Mouse (Mus musculus): Measurements from ENCODE around the gene Popdc3.
A peak's percentile ranks its signal among the peaks of the same experiment; 100 is the strongest.
"Not testable (repeated sequence)": the region's sequence is repeated elsewhere in the genome, so short reads cannot be mapped to it uniquely, and the experiment has no call there.

Gene Popdc3

GRCm38 (mm10) chr10:45193330-45194310 is 15.7 kb downstream of the Popdc3 start:
- no peak for DNase-seq (ENCODE audit: extremely low spot score, low read depth, low spot score)

GRCm38 (mm10) chr10:45194531-45194930 is 16.6 kb downstream of the Popdc3 start:
- DNase-seq (ENCODE audit: extremely low spot score, low read depth, low spot score) = no peak

GRCm38 (mm10) chr10:45204582-45204981 is 26.7 kb downstream of the Popdc3 start:
- DNase-seq (ENCODE audit: extremely low spot score, low read depth, low spot score) = no peak

- no peak for DNase-seq (ENCODE audit: extremely low spot score, low read depth, low spot score)
Observed at GRCm38 (mm10) chr10:45210201-45210600, 32.3 kb downstream of the Popdc3 start.

- no peak for DNase-seq (ENCODE audit: extremely low spot score, low read depth, low spot score)
Observed at GRCm38 (mm10) chr10:45216676-45217075, 38.8 kb downstream of the Popdc3 start.

GRCm38 (mm10) chr10:45229954-45230353 is 52.1 kb downstream of the Popdc3 start:
- peak; percentile 68 for DNase-seq (ENCODE audit: extremely low spot score, low read depth, low spot score)

GRCm38 (mm10) chr10:45233351-45233750 is 55.5 kb downstream of the Popdc3 start:
- DNase-seq (ENCODE audit: extremely low spot score, low read depth, low spot score) = no peak

GRCm38 (mm10) chr10:45236304-45236703 is 58.4 kb downstream of the Popdc3 start:
- DNase-seq (ENCODE audit: extremely low spot score, low read depth, low spot score) = no peak

- DNase-seq (ENCODE audit: extremely low spot score, low read depth, low spot score) = no peak
Observed at GRCm38 (mm10) chr10:45237492-45237891, 59.6 kb downstream of the Popdc3 start.

- DNase-seq (ENCODE audit: extremely low spot score, low read depth, low spot score) = no peak
Observed at GRCm38 (mm10) chr10:45260477-45260876, 82.6 kb downstream of the Popdc3 start.

- no peak for DNase-seq (ENCODE audit: extremely low spot score, low read depth, low spot score)
Observed at GRCm38 (mm10) chr10:45262126-45262525, 84.2 kb downstream of the Popdc3 start.

- no peak for DNase-seq (ENCODE audit: extremely low spot score, low read depth, low spot score)
Observed at GRCm38 (mm10) chr10:45276499-45276898, 98.6 kb downstream of the Popdc3 start.

- DNase-seq (ENCODE audit: extremely low spot score, low read depth, low spot score) = no peak
Observed at GRCm38 (mm10) chr10:45276995-45277394, 99.1 kb downstream of the Popdc3 start.

GRCm38 (mm10) chr10:45285651-45286050 is 107.8 kb downstream of the Popdc3 start:
- no peak for DNase-seq (ENCODE audit: extremely low spot score, low read depth, low spot score)

GRCm38 (mm10) chr10:45288351-45288750 is 110.5 kb downstream of the Popdc3 start:
- no peak for DNase-seq (ENCODE audit: extremely low spot score, low read depth, low spot score)

GRCm38 (mm10) chr10:45289218-45290105 is 111.6 kb downstream of the Popdc3 start:
- no peak for DNase-seq (ENCODE audit: extremely low spot score, low read depth, low spot score)

- DNase-seq (ENCODE audit: extremely low spot score, low read depth, low spot score) = no peak
Observed at GRCm38 (mm10) chr10:45290618-45291017, 112.7 kb downstream of the Popdc3 start.

GRCm38 (mm10) chr10:45292159-45292558 is 114.3 kb downstream of the Popdc3 start:
- not testable (repeated sequence) for DNase-seq (ENCODE audit: extremely low spot score, low read depth, low spot score)

- DNase-seq (ENCODE audit: extremely low spot score, low read depth, low spot score) = no peak
Observed at GRCm38 (mm10) chr10:45295093-45295492, 117.2 kb downstream of the Popdc3 start.

GRCm38 (mm10) chr10:45298503-45298902 is 120.6 kb downstream of the Popdc3 start:
- no peak for DNase-seq (ENCODE audit: extremely low spot score, low read depth, low spot score)

- DNase-seq (ENCODE audit: extremely low spot score, low read depth, low spot score) = no peak
Observed at GRCm38 (mm10) chr10:45299509-45299908, 121.6 kb downstream of the Popdc3 start.
